Mouse (Mus musculus) stomach, postnatal 0 days (tissue): ENCODE measurements at regions not wholly inside any gene's neighbourhood (a gene's known extent, or its start where the extent isn't known, plus 50 kb on each side); places are given as distances from the start of the nearest gene placed in this dataset.

Source experiments
- CTCF ChIP-seq: IDR thresholded peaks from 2 replicates; pipeline ENCODE4 v1.5.1; 2016; ENCODE audit warnings: antibody characterized with exemption, low read depth, mild to moderate bottlenecking, moderate library complexity
- EP300 ChIP-seq: optimal IDR thresholded peaks from 2 replicates; pipeline ENCODE3; 2016; ENCODE audit warnings: antibody characterized with exemption

DNA sequence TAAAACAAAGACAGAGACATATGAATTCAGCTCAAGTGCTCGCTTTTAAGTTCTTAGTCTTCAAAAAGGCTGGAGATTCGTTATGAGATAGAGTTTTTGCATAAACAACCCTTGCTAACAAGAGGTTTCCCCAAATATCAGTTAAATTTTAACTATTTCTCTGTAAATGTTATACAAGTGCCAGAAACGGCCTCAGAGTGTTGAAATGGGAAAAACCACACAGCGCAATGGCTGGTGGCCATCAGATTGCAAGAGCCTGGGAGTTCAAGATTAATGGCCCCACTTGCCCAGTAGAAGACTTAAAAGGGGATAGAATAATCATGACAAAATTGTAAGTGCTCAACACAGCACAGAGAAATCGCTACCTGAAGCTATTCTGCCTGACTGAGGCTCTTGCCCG is 130.1 kb downstream of the Rpl36a-ps1 start:
- TF ChIP-seq CTCF (no peak), EP300 (no peak)
